Mouse (Mus musculus): ENCODE results near the gene Trpc7.

DNA sequence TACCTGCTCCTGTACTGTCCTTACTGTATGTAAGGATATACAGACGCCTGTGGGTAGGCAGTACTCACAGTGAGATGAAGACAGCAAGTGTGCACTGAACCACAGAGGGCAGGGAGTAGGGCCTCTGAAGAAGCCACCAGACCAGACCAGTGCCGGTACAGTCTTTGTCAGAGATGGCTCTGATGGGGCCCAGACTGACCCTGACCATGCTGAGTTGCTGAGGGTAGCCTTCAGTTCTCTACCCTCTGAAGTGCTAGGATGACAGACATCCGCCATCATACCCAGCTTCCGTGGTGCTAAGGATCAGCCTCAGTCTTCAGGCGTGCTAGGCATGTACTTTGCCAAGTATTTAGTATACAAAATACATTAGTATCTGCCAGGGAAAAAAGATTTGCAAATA is 156.2 kb downstream of the Trpc7 start:
- TF ChIP-seq ZC3H11A (IDR thresholded peaks at IDR 0.05; ENCODE audit: borderline replicate concordance, low read depth, low read length) (no peak), CHD2 (IDR thresholded peaks at IDR 0.05; ENCODE audit: low read depth, low read length) (no peak)

Data from ES-E14 (cell line).